Mouse (Mus musculus): ENCODE results near the gene Ric1. TPM values are rescaled to one million over a fixed set of nuclear protein-coding genes. Genes with fewer than 3 reads are reported as not detected.

The Ric1 gene
- total RNA-seq, 1 experiment: 30.7 TPM

GRCm38 (mm10) chr19:29527299-29527698 is 5.2 kb downstream of the Ric1 start:
- in situ Hi-C loops (cut with MboI; ENCODE audit: low sequenced_read_pairs in 2 of 2, unreplicated experiment in 2 of 2): no loop called here
- H3K4me3 ChIP-seq (ENCODE audit: insufficient read depth in 1 of 2, low read depth in 1 of 2, low read length in 2 of 2, poor library complexity in 1 of 2, severe bottlenecking in 1 of 2): no peak overlapping the region
- no peaks in the 10 kb centered on the region for H3K36me3 ChIP-seq (ENCODE audit: control insufficient read depth, insufficient read depth, low read length, poor library complexity, severe bottlenecking)
- DNase-seq (ENCODE audit: low read depth, low spot score): no peak
- no peaks in the 10 kb centered on the region for H3K4me1 ChIP-seq (ENCODE audit: control insufficient read depth in 2 of 2, insufficient read depth in 2 of 2, low read length in 2 of 2, poor library complexity in 1 of 2)
- H3K9ac ChIP-seq (ENCODE audit: insufficient read depth, low read depth, low read length, poor library complexity, severe bottlenecking): no peak overlapping the region
- no peaks in the 10 kb centered on the region for H3K9me3 ChIP-seq (ENCODE audit: control insufficient read depth, insufficient read depth, low read depth, low read length)
- TF ChIP-seq MAFK (IDR thresholded peaks at IDR 0.05; ENCODE audit: insufficient read depth, low read depth, low read length): no peak
- TF ChIP-seq CHD2 (IDR thresholded peaks at IDR 0.05; ENCODE audit: low read depth, low read length): no peak
- TF ChIP-seq ZNF384 (IDR thresholded peaks at IDR 0.05; ENCODE audit: low read depth, low read length): no peak
- TF ChIP-seq HCFC1 (IDR thresholded peaks at IDR 0.05; ENCODE audit: borderline replicate concordance, insufficient read depth, low read length): no peak
- no peak for TF ChIP-seq ZC3H11A (IDR thresholded peaks at IDR 0.05; ENCODE audit: borderline replicate concordance, low read depth, low read length)
- no peak overlapping the region for H3K27ac ChIP-seq (ENCODE audit: insufficient read depth, low read depth, low read length, poor library complexity, severe bottlenecking)

DNA sequence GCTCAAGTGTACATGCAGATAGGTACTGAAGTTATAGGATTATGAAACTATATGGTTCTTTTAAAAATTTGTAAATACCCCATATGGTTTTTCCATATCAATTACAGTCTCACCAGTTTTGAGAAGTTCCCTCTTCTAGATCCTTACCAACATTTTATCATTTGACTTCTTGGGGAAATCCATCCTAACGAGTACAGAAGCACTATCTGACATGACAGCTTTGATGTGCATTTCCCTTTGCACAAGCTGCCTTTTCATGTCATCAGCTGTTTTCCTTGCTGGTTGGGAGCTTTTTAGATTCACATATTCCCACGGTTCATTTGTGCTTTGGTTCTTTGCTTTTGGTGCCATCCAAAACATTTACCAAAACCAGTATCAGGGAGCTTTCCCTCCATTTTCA is 6.5 kb downstream of the Ric1 start:
- Histone ChIP-seq H3K9me3 (ENCODE audit: control insufficient read depth, insufficient read depth, low read depth, low read length) (no peaks in the 10 kb centered on the region), H3K9ac (ENCODE audit: insufficient read depth, low read depth, low read length, poor library complexity, severe bottlenecking) (no peak overlapping the region), H3K4me3 (ENCODE audit: insufficient read depth in 1 of 2, low read depth in 1 of 2, low read length in 2 of 2, poor library complexity in 1 of 2, severe bottlenecking in 1 of 2) (no peak overlapping the region), H3K36me3 (ENCODE audit: control insufficient read depth, insufficient read depth, low read length, poor library complexity, severe bottlenecking) (no peaks in the 10 kb centered on the region), H3K27ac (ENCODE audit: insufficient read depth, low read depth, low read length, poor library complexity, severe bottlenecking) (no peak overlapping the region), H3K4me1 (ENCODE audit: control insufficient read depth in 2 of 2, insufficient read depth in 2 of 2, low read length in 2 of 2, poor library complexity in 1 of 2) (no peaks in the 10 kb centered on the region)
- TF ChIP-seq HCFC1 (IDR thresholded peaks at IDR 0.05; ENCODE audit: borderline replicate concordance, insufficient read depth, low read length): no peak
- TF ChIP-seq MAFK (IDR thresholded peaks at IDR 0.05; ENCODE audit: insufficient read depth, low read depth, low read length): no peak
- no peak for TF ChIP-seq CHD2 (IDR thresholded peaks at IDR 0.05; ENCODE audit: low read depth, low read length)
- TF ChIP-seq ZC3H11A (IDR thresholded peaks at IDR 0.05; ENCODE audit: borderline replicate concordance, low read depth, low read length): no peak
- no peak for TF ChIP-seq ZNF384 (IDR thresholded peaks at IDR 0.05; ENCODE audit: low read depth, low read length)
- no peak for DNase-seq (ENCODE audit: low read depth, low spot score)
- in situ Hi-C loops (cut with MboI; ENCODE audit: low sequenced_read_pairs in 2 of 2, unreplicated experiment in 2 of 2): no loop called here

GRCm38 (mm10) chr19:29534030-29534429 is 11.9 kb downstream of the Ric1 start:
- peaks cover 7% of the 10 kb centered on the region for H3K36me3 ChIP-seq (ENCODE audit: control insufficient read depth, insufficient read depth, low read length, poor library complexity, severe bottlenecking)
- H3K9me3 ChIP-seq (ENCODE audit: control insufficient read depth, insufficient read depth, low read depth, low read length): no peaks in the 10 kb centered on the region
- no peak for TF ChIP-seq CHD2 (IDR thresholded peaks at IDR 0.05; ENCODE audit: low read depth, low read length)
- TF ChIP-seq HCFC1 (IDR thresholded peaks at IDR 0.05; ENCODE audit: borderline replicate concordance, insufficient read depth, low read length): no peak
- TF ChIP-seq MAFK (IDR thresholded peaks at IDR 0.05; ENCODE audit: insufficient read depth, low read depth, low read length): no peak
- no peak for TF ChIP-seq ZNF384 (IDR thresholded peaks at IDR 0.05; ENCODE audit: low read depth, low read length)
- TF ChIP-seq ZC3H11A (IDR thresholded peaks at IDR 0.05; ENCODE audit: borderline replicate concordance, low read depth, low read length): no peak
- in situ Hi-C loops (cut with MboI; ENCODE audit: low sequenced_read_pairs in 2 of 2, unreplicated experiment in 2 of 2): no loop called here
- H3K9ac ChIP-seq (ENCODE audit: insufficient read depth, low read depth, low read length, poor library complexity, severe bottlenecking): no peak overlapping the region
- DNase-seq (ENCODE audit: low read depth, low spot score): no peak
- no peaks in the 10 kb centered on the region for H3K4me1 ChIP-seq (ENCODE audit: control insufficient read depth in 2 of 2, insufficient read depth in 2 of 2, low read length in 2 of 2, poor library complexity in 1 of 2)
- H3K27ac ChIP-seq (ENCODE audit: insufficient read depth, low read depth, low read length, poor library complexity, severe bottlenecking): no peak overlapping the region
- no peak overlapping the region for H3K4me3 ChIP-seq (ENCODE audit: insufficient read depth in 1 of 2, low read depth in 1 of 2, low read length in 2 of 2, poor library complexity in 1 of 2, severe bottlenecking in 1 of 2)

GRCm38 (mm10) chr19:29542256-29542970 is 20.3 kb downstream of the Ric1 start:
- no peaks in the 10 kb centered on the region for H3K36me3 ChIP-seq (ENCODE audit: control insufficient read depth, insufficient read depth, low read length, poor library complexity, severe bottlenecking)
- no peak for DNase-seq (ENCODE audit: low read depth, low spot score)
- H3K4me1 ChIP-seq (ENCODE audit: control insufficient read depth in 2 of 2, insufficient read depth in 2 of 2, low read length in 2 of 2, poor library complexity in 1 of 2): no peaks in the 10 kb centered on the region
- no peak overlapping the region for H3K27ac ChIP-seq (ENCODE audit: insufficient read depth, low read depth, low read length, poor library complexity, severe bottlenecking)
- TF ChIP-seq CHD2 (IDR thresholded peaks at IDR 0.05; ENCODE audit: low read depth, low read length) (no peak), ZNF384 (IDR thresholded peaks at IDR 0.05; ENCODE audit: low read depth, low read length) (no peak), MAFK (IDR thresholded peaks at IDR 0.05; ENCODE audit: insufficient read depth, low read depth, low read length) (no peak), ZC3H11A (IDR thresholded peaks at IDR 0.05; ENCODE audit: borderline replicate concordance, low read depth, low read length) (no peak), HCFC1 (IDR thresholded peaks at IDR 0.05; ENCODE audit: borderline replicate concordance, insufficient read depth, low read length) (no peak)
- no peaks in the 10 kb centered on the region for H3K9me3 ChIP-seq (ENCODE audit: control insufficient read depth, insufficient read depth, low read depth, low read length)
- no peak overlapping the region for H3K4me3 ChIP-seq (ENCODE audit: insufficient read depth in 1 of 2, low read depth in 1 of 2, low read length in 2 of 2, poor library complexity in 1 of 2, severe bottlenecking in 1 of 2)
- in situ Hi-C loops (cut with MboI; ENCODE audit: low sequenced_read_pairs in 2 of 2, unreplicated experiment in 2 of 2): no loop called here
- H3K9ac ChIP-seq (ENCODE audit: insufficient read depth, low read depth, low read length, poor library complexity, severe bottlenecking): no peak overlapping the region

All from ES-E14 (cell line).